Mouse (Mus musculus): ENCODE data around the gene Hipk3.

DNA sequence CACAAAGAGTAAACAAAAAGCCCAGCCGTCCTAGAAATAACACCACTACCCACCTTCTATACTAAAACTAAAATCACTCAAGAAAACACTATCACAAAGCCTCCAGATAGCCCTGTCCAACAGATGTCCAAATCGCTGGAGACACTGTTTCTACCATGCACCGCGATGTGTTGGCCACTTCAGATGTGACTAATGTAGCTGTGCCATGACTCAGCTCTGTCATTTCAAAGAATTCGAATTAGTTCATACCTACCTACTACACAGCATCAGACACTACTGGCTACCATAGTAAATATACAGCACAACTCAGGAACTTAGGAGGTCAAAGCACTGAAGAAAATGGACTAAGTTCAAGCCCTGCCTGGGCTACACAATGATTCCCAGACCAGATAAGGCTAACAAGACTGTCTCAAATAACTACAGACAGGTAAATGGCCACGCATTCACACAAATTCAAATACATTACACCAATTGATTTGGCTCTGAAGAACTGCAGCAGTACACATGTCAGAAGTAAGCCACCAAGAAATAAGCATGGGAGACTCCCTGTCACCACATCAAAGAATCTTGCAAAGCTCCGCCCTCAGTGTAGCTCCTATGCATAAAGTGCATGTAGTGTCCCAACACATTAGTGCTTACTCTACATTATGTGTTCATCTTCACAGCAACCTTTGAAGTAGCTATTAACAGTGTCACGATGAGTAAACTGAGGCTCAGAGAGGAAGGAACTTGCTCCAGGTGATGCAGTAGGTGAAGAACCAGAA is 35.5 kb downstream of the Hipk3 start:
- TF ChIP-seq CTCF (IDR thresholded peaks at IDR 0.05; ENCODE audit: insufficient read depth, low read length): no peak
- no peak for TF ChIP-seq POLR2A (IDR thresholded peaks at IDR 0.05; ENCODE audit: borderline replicate concordance, extremely low read depth, low read depth, low read length)
